ENCODE assay signal across 7 mouse cellular contexts in the genomic region with DNA sequence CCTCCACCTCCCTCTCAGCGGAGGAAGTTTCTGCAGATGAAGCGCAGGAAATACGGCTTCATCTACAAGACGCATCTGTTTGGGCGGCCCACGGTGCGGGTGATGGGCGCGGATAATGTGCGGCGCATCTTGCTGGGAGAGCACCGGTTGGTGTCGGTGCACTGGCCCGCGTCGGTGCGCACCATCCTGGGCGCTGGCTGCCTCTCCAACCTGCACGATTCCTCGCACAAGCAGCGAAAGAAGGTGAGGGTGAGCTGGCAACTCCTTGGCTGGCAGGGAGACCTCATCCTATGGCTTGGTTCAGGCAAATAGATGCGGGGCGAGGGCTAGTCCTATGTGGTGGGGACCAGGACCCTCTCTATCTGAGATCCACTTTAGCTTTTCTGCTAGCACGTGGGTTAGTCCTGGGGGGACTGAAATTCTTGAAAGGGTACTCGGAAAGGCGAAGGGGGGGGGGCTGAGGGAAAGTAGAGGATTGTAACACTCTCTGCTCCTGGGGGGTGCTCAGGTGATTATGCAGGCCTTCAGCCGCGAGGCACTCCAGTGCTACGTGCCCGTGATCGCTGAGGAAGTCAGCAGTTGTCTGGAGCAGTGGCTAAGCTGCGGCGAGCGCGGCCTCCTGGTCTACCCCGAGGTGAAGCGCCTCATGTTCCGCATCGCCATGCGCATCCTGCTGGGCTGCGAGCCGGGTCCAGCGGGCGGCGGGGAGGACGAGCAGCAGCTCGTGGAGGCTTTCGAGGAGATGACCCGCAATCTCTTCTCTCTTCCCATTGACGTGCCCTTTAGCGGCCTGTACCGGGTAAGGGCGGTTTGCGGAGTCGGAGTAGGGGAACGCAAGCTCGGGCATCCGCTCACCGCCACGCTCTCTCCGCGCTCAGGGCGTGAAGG. TPM values are rescaled to one million over a fixed set of nuclear protein-coding genes. Genes with fewer than 3 reads are reported as not detected.
DNase-seq lines count a peak whose midpoint lies in the region; ATAC-seq and TF ChIP-seq lines count a peak whose summit lies in the region.

No protein-coding gene starts in this region.

- no peak for TF ChIP-seq CTCF in E14TG2a.4 (conservative IDR thresholded peaks at IDR 0.05; ENCODE audit: low read length)

- peaks cover 45% of the 10 kb centered on the region for H3K4me1 ChIP-seq in E14TG2a.4 (replicated peaks; ENCODE audit: low read depth, low read length)
- H3K4me1 ChIP-seq in megakaryocyte, embryonic 14.5 days = peaks cover 42% of the 10 kb centered on the region

- no peaks in the 10 kb centered on the region for H3K36me3 ChIP-seq in E14TG2a.4 (ENCODE audit: insufficient read depth, low read length)
- peaks cover 40% of the 10 kb centered on the region for H3K36me3 ChIP-seq in megakaryocyte, embryonic 14.5 days (replicated peaks; ENCODE audit: low read length)

- ATAC-seq in granulocyte monocyte progenitor cell, adult 5-6 weeks (replicated peaks; ENCODE audit: poor library complexity, severe bottlenecking) = peak; percentile 24

- peak overlapping the region; percentile 72 for H3K4me3 ChIP-seq in E14TG2a.4 (replicated peaks; ENCODE audit: low read length)
- peak overlapping the region; percentile 81 for H3K4me3 ChIP-seq in megakaryocyte, embryonic 14.5 days (replicated peaks)

- H3K27me3 ChIP-seq in E14TG2a.4 (ENCODE audit: insufficient read depth, low read length) = peaks cover 97% of the 10 kb centered on the region
- H3K27me3 ChIP-seq in megakaryocyte, embryonic 14.5 days (replicated peaks) = peaks cover 89% of the 10 kb centered on the region

- no peaks in the 10 kb centered on the region for H3K9me3 ChIP-seq in E14TG2a.4 (ENCODE audit: low read length)
- H3K9me3 ChIP-seq in megakaryocyte, embryonic 14.5 days = peaks cover 5% of the 10 kb centered on the region; the same call in 1 of the 2 replicates

- peak; percentile 32 for DNase-seq in ES-CJ7 (ENCODE audit: low read depth, low spot score)
- DNase-seq in frontal cortex, adult 2 months (ENCODE audit: extremely low spot score in 1 of 2, low spot score in 1 of 2) = no peak
- no peak for DNase-seq in frontal cortex, postnatal 25 days (ENCODE audit: low spot score in 2 of 2)
- no peak for DNase-seq in layer of hippocampus, adult 9-11 months

RNA-seq across cellular contexts. Expression of gene Cyp26a1, which starts 0.9 kb away (rescaled TPM):
- total RNA-seq in granulocyte monocyte progenitor cell, adult 5-6 weeks (2014; fragmentation: Nextera tagmentation) = not detected in 2 replicates
- total RNA-seq in granulocyte monocyte progenitor cell, adult 5-6 weeks (2017) = 0.13 TPM in 1 of 2 replicates, not detected in the other
- polyA plus RNA-seq in megakaryocyte, embryonic 14.5 days (2012; ENCODE audit: insufficient read depth, low replicate concordance) = 1.3 TPM in 1 of 2 replicates, not detected in the other
- polyA plus RNA-seq in frontal cortex, adult 2 months (2012; rRNA removed) = 0.16 and 0.29 TPM in 2 replicates

RNA-seq across cellular contexts. Expression of gene Cyp26c1, which starts 13.1 kb away (rescaled TPM):
- total RNA-seq in granulocyte monocyte progenitor cell, adult 5-6 weeks (2014; fragmentation: Nextera tagmentation) = not detected in 2 replicates
- total RNA-seq in granulocyte monocyte progenitor cell, adult 5-6 weeks (2017) = not detected in 2 replicates
- polyA plus RNA-seq in megakaryocyte, embryonic 14.5 days (2012; ENCODE audit: insufficient read depth, low replicate concordance) = 2.0 TPM in 1 of 2 replicates, not detected in the other
- not detected in 2 replicates for polyA plus RNA-seq in frontal cortex, adult 2 months (2012; rRNA removed)
